Mouse (Mus musculus) midbrain, embryonic 16.5 days (tissue): Measurements from ENCODE around the gene Pate4. TPM values are rescaled to one million over a fixed set of nuclear protein-coding genes. Genes with fewer than 3 reads are reported as not detected.

Source experiments
- polyA plus RNA-seq: library from polyadenylated mRNA; unstranded; fragments of >200 nt; fragmentation: Nextera tagmentation; extraction: Ambion mirVana; gene quantifications from 2 replicates; pipeline ENCODE4 v1.2.1, GENCODE M21; 2015

The Pate4 gene
- polyA plus RNA-seq, 1 experiment from 2014 or later: not detected

Other genes with a start within 250 kb of the Pate4 start
- gene Cdon, start 190.8 kb downstream of the Pate4 start, polyA plus RNA-seq: 2.1 and 3.4 TPM in 2 replicates
- not detected in 2 replicates for gene Gm1113, start 93.7 kb downstream of the Pate4 start, polyA plus RNA-seq
- 31.0 and 32.4 TPM in 2 replicates for gene Ddx25, start 53.4 kb downstream of the Pate4 start, polyA plus RNA-seq
- 14.4 and 15.0 TPM in 2 replicates for gene Pus3, start 53.3 kb downstream of the Pate4 start, polyA plus RNA-seq
- 1.2 and 1.3 TPM in 2 replicates for gene Pate2, start 41.7 kb downstream of the Pate4 start, polyA plus RNA-seq
- gene Hyls1, start 41.5 kb downstream of the Pate4 start, polyA plus RNA-seq: 16.0 and 17.9 TPM in 2 replicates
- gene Pate3, start 36.3 kb upstream of the Pate4 start, polyA plus RNA-seq: not detected in 2 replicates
- not detected in 2 replicates for gene Pate1, start 75.4 kb upstream of the Pate4 start, polyA plus RNA-seq
- gene Gm17677, start 129.1 kb upstream of the Pate4 start, polyA plus RNA-seq: not detected in 2 replicates
- not detected in 2 replicates for gene Gm17727, start 166.2 kb upstream of the Pate4 start, polyA plus RNA-seq
- not detected in 2 replicates for gene Gm27235, start 178.2 kb upstream of the Pate4 start, polyA plus RNA-seq
- not detected in 2 replicates for gene D730048I06Rik, start 178.2 kb upstream of the Pate4 start, polyA plus RNA-seq
- 0.19 TPM in 1 of 2 replicates, not detected in the other for gene 9230110F15Rik, start 232.2 kb upstream of the Pate4 start, polyA plus RNA-seq